Comparison of ENCODE assay signal across 8 mouse cellular contexts in the genomic region with DNA sequence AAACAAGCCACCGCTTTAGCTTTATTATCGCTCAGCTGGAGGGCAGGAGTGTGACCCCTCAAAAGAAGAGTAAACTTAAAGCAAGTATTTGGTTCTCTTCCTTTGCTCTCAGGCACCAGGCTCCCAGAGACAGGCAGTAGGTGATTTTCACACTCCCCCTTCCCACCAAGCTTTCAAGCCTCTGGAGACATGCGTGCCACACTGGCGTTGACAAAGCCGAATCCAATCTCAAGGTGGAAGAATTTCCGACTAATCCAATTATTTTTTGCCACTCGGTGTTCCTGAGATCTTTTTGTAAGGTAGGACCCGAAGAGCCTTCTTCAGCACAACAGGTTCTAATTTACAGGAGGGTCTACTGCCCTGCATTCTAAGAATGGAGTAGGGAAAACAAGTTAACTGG.
DNase-seq lines count a peak whose midpoint lies in the region; ATAC-seq and TF ChIP-seq lines count a peak whose summit lies in the region.

No protein-coding gene starts in this region.

- H3K27ac ChIP-seq in liver, embryonic 11.5 days (ENCODE audit: low read depth, low read length) = no peak overlapping the region
- H3K27ac ChIP-seq in forebrain, embryonic 10.5 days = peak overlapping the region; percentile 89
- no peak overlapping the region for H3K27ac ChIP-seq in intestine, postnatal 0 days (ENCODE audit: low read depth, low read length)
- H3K27ac ChIP-seq in neural tube, embryonic 14.5 days (ENCODE audit: low read depth, low read length) = no peak overlapping the region

- no peak overlapping the region for H3K9ac ChIP-seq in liver, embryonic 11.5 days (ENCODE audit: low read depth, low read length)
- 0 out of 2 replicates have a peak overlapping the region, but pooled peaks have one; percentile 71 for H3K9ac ChIP-seq in intestine, postnatal 0 days (ENCODE audit: low read depth, low read length)
- H3K9ac ChIP-seq in neural tube, embryonic 14.5 days (replicated peaks; ENCODE audit: low read depth, low read length) = peak overlapping the region; percentile 73; the same call in 1 of the 2 replicates

- H3K27me3 ChIP-seq in liver, embryonic 11.5 days (replicated peaks; ENCODE audit: control insufficient read depth, insufficient read depth, low read length) = peaks cover 64% of the 10 kb centered on the region
- H3K27me3 ChIP-seq in forebrain, embryonic 10.5 days (ENCODE audit: poor library complexity, severe bottlenecking) = peaks cover 72% of the 10 kb centered on the region
- H3K27me3 ChIP-seq in intestine, postnatal 0 days (replicated peaks; ENCODE audit: control insufficient read depth, insufficient read depth, low read length) = 0 out of 2 replicates have a peak, but pooled peaks cover 14% of the 10 kb centered on the region
- H3K27me3 ChIP-seq in neural tube, embryonic 14.5 days (ENCODE audit: control insufficient read depth, insufficient read depth, low read length) = no peaks in the 10 kb centered on the region

- H3K36me3 ChIP-seq in liver, embryonic 11.5 days (ENCODE audit: control insufficient read depth, insufficient read depth, low read length) = no peaks in the 10 kb centered on the region
- H3K36me3 ChIP-seq in forebrain, embryonic 10.5 days (replicated peaks) = no peaks in the 10 kb centered on the region
- no peaks in the 10 kb centered on the region for H3K36me3 ChIP-seq in intestine, postnatal 0 days (ENCODE audit: control insufficient read depth, insufficient read depth)
- H3K36me3 ChIP-seq in neural tube, embryonic 14.5 days (ENCODE audit: control insufficient read depth, insufficient read depth, low read length) = no peaks in the 10 kb centered on the region

- no peak for ATAC-seq in liver, embryonic 11.5 days (replicated peaks; ENCODE audit: low FRiP score)
- ATAC-seq in intestine, postnatal 0 days = no peak
- no peak for ATAC-seq in neural tube, embryonic 14.5 days (ENCODE audit: low read depth)

- H3K4me3 ChIP-seq in liver, embryonic 11.5 days (ENCODE audit: low read depth, low read length) = peak overlapping the region; percentile 56
- peak overlapping the region; percentile 84 for H3K4me3 ChIP-seq in forebrain, embryonic 10.5 days
- H3K4me3 ChIP-seq in intestine, postnatal 0 days (ENCODE audit: low read depth, low read length) = peak overlapping the region; percentile 77
- peak overlapping the region; percentile 68 for H3K4me3 ChIP-seq in neural tube, embryonic 14.5 days (ENCODE audit: low read depth, low read length)

- 10% methylated on average over 8 of the region's 8 CpGs for WGBS in liver, embryonic 11.5 days
- WGBS in forebrain, embryonic 10.5 days = 1% methylated on average over 8 of the region's 8 CpGs
- WGBS in intestine, postnatal 0 days = 30% methylated on average over 8 of the region's 8 CpGs
- WGBS in neural tube, embryonic 14.5 days = 11% methylated on average over 8 of the region's 8 CpGs

- H3K4me2 ChIP-seq in liver, embryonic 11.5 days = peak overlapping the region; percentile 66
- peak overlapping the region; percentile 97 for H3K4me2 ChIP-seq in intestine, postnatal 0 days (replicated peaks; ENCODE audit: low read depth)
- H3K4me2 ChIP-seq in neural tube, embryonic 14.5 days (ENCODE audit: low read depth, low read length) = peak overlapping the region; percentile 91

- DNase-seq in liver, embryonic 11.5 days (ENCODE audit: low spot score) = no peak
- no peak for DNase-seq in liver
- peak; percentile 23 for DNase-seq in forebrain, embryonic 10.5 days (ENCODE audit: extremely low spot score, low spot score)
- DNase-seq in spleen, adult 12 weeks (ENCODE audit: low spot score) = no peak
- DNase-seq in thymus, postnatal 36 days = no peak
- no peak for DNase-seq in cerebellum, adult 9-11 months

- H3K4me1 ChIP-seq in liver, embryonic 11.5 days (replicated peaks; ENCODE audit: control insufficient read depth, insufficient read depth, low read length) = no peaks in the 10 kb centered on the region
- H3K4me1 ChIP-seq in forebrain, embryonic 10.5 days = peaks cover 46% of the 10 kb centered on the region
- no peaks in the 10 kb centered on the region for H3K4me1 ChIP-seq in intestine, postnatal 0 days (replicated peaks; ENCODE audit: control insufficient read depth, insufficient read depth, low read length)
- no peaks in the 10 kb centered on the region for H3K4me1 ChIP-seq in neural tube, embryonic 14.5 days (ENCODE audit: control insufficient read depth, insufficient read depth, low read length)

- no peaks in the 10 kb centered on the region for H3K9me3 ChIP-seq in liver, embryonic 11.5 days (ENCODE audit: control insufficient read depth, low read length)
- H3K9me3 ChIP-seq in forebrain, embryonic 10.5 days = no peaks in the 10 kb centered on the region
- H3K9me3 ChIP-seq in intestine, postnatal 0 days (ENCODE audit: control insufficient read depth) = no peaks in the 10 kb centered on the region
- H3K9me3 ChIP-seq in neural tube, embryonic 14.5 days (ENCODE audit: control insufficient read depth, low read length) = no peaks in the 10 kb centered on the region

- TF ChIP-seq CTCF in intestine, postnatal 0 days (IDR thresholded peaks at IDR 0.05; ENCODE audit: low read depth) = no peak
